Mouse (Mus musculus) gastrocnemius, adult 2 months (tissue): ENCODE measurements around the gene Dpep3. TPM values are rescaled to one million over a fixed set of nuclear protein-coding genes. Genes with fewer than 3 reads are reported as not detected.
"Not testable (repeated sequence)": the region's sequence is repeated elsewhere in the genome, so short reads cannot be mapped to it uniquely, and the experiment has no call there.

Experiments used
- DNase-seq: peaks from one replicate; pipeline ENCODE4 v3.0.0; 2022
- H3K27ac ChIP-seq: fragments of 200-600 bp; 2 replicates; pipeline ENCODE4 v1.8.1; 2022; ENCODE audit warnings: mild to moderate bottlenecking
- H3K4me3 ChIP-seq: fragments of 200-600 bp; 2 replicates; pipeline ENCODE4 v1.8.1; 2022; ENCODE audit warnings: mild to moderate bottlenecking, moderate library complexity
- CTCF ChIP-seq: fragments of 200-600 bp; IDR thresholded peaks from 2 replicates; pipeline ENCODE4 v1.8.1; 2022; ENCODE audit warnings: antibody characterized with exemption, mild to moderate bottlenecking, moderate library complexity
- intact Hi-C: fragments of 180-260 bp; cut with DNase I; formaldehyde crosslinking; loops from one replicate; pipeline ENCODE4 v1.15.1; 2025
- total RNA-seq, 2 experiments: library from RNA; stranded (reverse); gene quantifications; 2 replicates each; pipeline ENCODE4 v1.2.3; 2021

Gene Dpep3
- total RNA-seq, 2 experiments from 2014 or later = 0.17 TPM; not detected in 1

DNA sequence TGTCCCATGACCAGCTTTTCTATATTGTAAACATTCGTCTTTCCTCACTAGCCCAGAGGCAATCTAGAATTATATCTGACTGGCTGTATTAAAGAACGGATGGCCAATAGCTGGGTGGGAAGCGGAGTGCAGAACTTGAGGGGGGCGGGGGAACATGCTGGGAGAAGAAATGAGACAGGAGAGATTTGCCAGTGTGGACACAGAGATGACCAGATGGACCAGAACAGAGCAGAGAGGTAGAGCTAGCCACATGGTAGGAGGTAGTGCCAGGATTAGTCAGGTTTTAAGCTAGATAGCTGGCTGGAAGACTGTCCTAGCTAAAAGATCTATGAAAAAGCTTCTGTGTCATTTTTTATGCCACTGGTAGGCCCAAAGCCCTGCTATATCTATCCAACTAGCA, 22.7 kb upstream of the Dpep3 start:
- H3K4me3 ChIP-seq = no peak overlapping the region
- intact Hi-C loops = no loop called here
- TF ChIP-seq CTCF = no peak
- DNase-seq = no peak
- no peak overlapping the region for H3K27ac ChIP-seq

DNA sequence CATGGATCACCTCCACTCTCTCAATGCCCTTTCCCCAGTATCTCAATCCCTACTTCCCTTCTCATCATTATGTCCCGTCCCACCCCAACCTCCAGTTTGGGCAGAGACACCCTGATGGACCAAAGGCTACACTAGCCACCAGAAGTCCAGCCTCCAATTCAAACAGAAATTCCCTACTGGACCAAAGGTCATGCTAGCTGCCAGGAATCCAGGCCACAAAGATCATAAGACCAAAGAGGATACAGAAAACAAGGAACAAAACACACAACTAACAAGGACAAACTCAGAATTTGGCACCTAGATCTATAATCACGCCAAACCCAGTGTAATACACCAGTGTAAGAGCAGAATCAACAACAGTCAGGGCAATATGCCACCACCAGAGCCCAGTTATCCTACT, 19.7 kb upstream of the Dpep3 start:
- DNase-seq = no peak
- intact Hi-C loops = loop anchor here (10.0 kb wide), 1 partner anchor 116 kb away; no protein-coding TSS in a partner anchor
- Histone ChIP-seq H3K27ac (no peak overlapping the region), H3K4me3 (no peak overlapping the region)
- no peak for TF ChIP-seq CTCF

DNA sequence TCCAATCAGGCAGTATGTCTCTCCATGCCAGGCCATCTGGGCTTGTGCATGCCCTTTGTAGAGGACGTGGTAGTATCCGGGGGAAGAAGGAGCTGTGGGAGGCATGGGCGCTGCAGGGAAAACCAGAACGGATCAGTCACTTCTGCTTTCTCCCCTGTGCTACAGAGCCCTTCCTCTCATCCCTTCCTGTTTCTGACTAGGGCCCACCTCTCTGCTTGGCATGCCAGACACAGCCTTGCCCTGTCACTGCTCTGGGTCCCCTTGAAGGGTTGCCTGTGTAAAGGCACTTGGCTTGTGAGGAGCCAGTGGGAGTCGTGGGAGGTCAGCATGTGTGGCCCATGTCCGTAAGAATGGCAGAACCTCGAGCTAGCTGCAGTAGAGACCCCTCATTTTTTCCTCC, 17.1 kb upstream of the Dpep3 start:
- H3K4me3 ChIP-seq = no peak overlapping the region
- DNase-seq = no peak
- intact Hi-C loops = loop anchor here (10.0 kb wide), 1 partner anchor 118 kb away; no protein-coding TSS in a partner anchor
- H3K27ac ChIP-seq = no peak overlapping the region
- TF ChIP-seq CTCF = no peak

DNA sequence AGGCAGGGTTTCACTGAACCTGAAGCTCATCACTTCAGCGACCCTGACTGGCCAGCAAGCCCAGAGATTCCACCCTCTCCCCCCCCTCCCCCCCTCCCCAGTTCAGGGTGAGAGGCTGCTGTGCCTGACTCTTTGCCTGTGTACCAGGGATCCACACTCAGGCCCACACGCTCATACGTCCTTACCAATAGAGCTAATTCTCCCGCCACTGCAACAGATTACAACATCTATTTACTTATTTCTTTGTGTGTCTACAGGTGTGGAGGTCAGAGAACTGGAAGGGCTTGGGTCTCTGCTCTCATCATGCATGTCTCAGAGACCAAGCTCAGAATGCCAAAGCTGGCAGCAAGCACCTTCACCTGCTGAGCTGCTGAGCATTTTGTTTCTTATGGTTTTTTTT, 14.0 kb upstream of the Dpep3 start:
- no peak for DNase-seq
- H3K4me3 ChIP-seq = no peak overlapping the region
- no peak overlapping the region for H3K27ac ChIP-seq
- TF ChIP-seq CTCF = no peak
- intact Hi-C loops = loop anchor here (10.0 kb wide), 1 partner anchor 122 kb away; no protein-coding TSS in a partner anchor

DNA sequence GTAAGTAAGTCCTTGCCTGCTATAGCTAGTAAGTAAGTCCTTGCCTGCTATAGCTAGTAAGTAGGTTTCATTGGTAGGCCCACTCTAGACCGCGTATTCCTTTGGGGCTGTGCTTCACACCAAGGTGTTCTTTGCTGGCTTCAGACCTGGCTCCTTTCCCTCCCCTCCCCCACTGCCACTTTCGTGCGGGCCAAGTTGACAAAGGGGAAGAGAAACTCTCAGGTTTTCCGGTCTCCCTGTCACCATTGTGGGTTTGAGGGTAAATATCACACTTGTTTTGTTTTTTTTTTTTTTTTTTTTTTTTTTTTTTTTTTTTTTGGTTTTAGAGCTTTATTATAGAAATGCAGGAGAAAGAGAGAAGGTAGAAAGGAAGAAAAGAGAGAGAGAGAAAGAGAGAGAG, 13.3 kb upstream of the Dpep3 start:
- no peak for TF ChIP-seq CTCF
- DNase-seq = no peak
- Histone ChIP-seq H3K27ac (no peak overlapping the region), H3K4me3 (no peak overlapping the region)
- intact Hi-C loops = loop anchor here (10.0 kb wide), 1 partner anchor 122 kb away; no protein-coding TSS in a partner anchor

DNA sequence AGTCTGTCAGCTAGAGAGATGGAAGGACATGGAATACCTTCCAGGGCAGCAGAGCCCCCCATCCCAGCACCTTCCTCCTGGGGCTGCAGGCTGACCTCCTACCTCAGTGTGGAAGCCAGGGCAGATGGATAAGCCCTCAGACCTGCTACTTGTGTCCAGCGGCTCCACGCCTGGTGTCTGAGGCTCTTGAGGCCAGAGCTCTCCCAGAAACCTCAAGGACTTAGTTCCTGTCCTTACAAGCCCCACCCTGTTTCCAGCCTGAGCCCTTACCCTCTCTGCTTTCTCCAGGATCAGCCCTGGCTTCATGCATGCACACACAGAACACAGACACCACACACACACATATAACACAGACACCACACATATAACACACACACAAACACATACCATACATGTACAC, 12.3 kb upstream of the Dpep3 start:
- no peak for DNase-seq
- intact Hi-C loops = loop anchor here (1.0 to 10.0 kb wide), 2 partner anchors 31 to 123 kb away; no protein-coding TSS in a partner anchor
- Histone ChIP-seq H3K27ac (no peak overlapping the region), H3K4me3 (no peak overlapping the region)
- TF ChIP-seq CTCF = no peak

DNA sequence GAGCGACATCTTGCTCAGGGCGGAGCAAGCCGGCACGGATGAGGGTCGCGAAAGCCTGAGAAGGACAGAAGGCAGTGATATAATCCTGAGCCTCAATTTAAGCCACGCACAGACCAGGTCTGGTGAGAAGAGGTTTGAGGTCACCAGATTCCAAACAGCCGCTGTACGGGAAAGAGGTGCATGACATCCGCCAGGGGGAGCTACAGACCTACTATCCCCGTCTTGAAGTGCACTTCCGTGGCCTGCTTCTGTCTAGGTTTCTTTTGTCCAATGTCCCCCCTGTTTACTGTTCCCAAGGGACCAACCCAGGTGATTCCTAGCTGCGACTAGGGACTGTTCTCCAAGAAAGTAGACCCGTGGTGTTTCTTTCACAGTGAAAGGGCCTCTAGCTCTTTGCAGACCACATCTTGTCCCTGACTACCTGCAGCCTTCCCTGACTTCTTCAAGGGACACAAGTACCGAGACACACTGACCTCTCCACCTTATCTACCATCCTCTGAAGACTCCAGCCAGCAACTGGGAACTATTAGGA, 11.7 kb upstream of the Dpep3 start, which contains the start of gene Dus2:
Gene Dus2 (plus strand): TSS at position 482 of the 532 bp plus-strand sequence.
- TF ChIP-seq CTCF = peak; percentile 94
- Histone ChIP-seq H3K27ac (peak within 1 kb of the TSS; percentile 62; the same call in 1 of the 2 replicates), H3K4me3 (peak within 1 kb of the TSS; percentile 38; the same call in 1 of the 2 replicates)
- intact Hi-C loops = loop anchor here (1.0 to 10.0 kb wide), 2 partner anchors 31 to 124 kb away; no protein-coding TSS in a partner anchor
- peak; percentile 86 for DNase-seq

DNA sequence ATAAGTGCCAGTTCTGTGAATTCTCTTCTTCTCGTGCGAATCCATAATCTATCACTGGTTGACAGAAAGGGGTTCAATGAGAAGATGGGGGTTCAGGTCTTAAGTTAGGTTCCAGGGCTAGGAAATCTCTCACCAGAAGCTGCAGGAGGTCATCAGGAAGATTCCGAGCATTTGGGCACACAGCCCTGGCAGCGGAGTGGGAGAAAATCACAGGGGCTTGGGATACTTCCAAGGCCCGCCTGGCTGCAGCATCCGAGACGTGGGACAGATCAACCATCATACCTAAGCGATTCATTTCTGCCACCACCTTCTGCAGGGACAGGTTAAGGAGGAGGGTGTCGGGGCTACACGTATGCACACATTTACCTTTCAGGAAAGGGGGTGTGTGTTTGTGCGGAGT, 9.3 kb upstream of the Dpep3 start:
- Histone ChIP-seq H3K27ac (no peak overlapping the region), H3K4me3 (no peak overlapping the region)
- TF ChIP-seq CTCF = no peak
- intact Hi-C loops = no loop called here
- no peak for DNase-seq

DNA sequence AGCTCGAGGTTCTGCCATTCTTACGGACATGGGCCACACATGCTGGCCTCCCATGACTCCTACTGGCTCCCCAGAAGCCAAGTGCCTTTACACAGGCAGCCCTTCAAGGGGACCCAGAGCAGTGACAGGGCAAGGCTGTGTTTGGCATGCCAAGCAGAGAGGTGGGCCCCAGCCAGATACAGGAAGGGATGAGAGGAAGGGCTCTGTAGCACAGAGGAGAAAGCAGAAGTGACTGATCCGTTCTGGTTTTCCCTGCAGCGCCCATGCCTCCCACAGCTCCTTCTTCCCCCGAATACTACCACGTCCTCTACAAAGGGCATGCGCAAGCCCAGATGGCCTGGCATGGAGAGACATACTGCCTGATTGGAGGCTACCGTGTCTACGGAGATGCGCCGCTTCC, 4.2 kb upstream of the Dpep3 start:
- intact Hi-C loops = not testable (repeated sequence)

DNA sequence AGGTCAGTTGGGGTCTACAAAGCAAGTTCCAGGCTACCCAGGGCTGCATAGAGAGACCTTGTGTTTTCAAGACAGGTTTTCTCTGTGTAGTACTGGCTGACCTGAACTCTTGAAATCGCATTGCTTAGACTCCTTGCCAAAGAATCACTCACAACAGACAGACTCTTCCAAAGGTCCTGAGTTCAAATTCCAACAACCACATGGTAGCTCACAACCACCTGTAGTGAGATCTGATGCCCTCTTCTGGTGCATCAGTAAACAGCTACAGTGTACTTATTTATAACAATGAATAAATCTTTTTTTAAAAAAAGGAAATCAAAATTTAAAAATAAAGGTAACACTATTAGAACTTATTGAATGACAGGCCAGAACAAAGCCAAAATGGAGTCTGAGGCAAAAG, 1.9 kb upstream of the Dpep3 start:
- no peak for DNase-seq
- Histone ChIP-seq H3K27ac (no peak overlapping the region), H3K4me3 (no peak overlapping the region)
- peak; percentile 36; the same call in 1 of the 2 replicates for TF ChIP-seq CTCF
- intact Hi-C loops = no loop called here

More for the DNA sequence above, 4.2 kb upstream of the Dpep3 start:
- H3K4me3 ChIP-seq, H3K27ac ChIP-seq, DNase-seq: not testable (repeated sequence)

DNA sequence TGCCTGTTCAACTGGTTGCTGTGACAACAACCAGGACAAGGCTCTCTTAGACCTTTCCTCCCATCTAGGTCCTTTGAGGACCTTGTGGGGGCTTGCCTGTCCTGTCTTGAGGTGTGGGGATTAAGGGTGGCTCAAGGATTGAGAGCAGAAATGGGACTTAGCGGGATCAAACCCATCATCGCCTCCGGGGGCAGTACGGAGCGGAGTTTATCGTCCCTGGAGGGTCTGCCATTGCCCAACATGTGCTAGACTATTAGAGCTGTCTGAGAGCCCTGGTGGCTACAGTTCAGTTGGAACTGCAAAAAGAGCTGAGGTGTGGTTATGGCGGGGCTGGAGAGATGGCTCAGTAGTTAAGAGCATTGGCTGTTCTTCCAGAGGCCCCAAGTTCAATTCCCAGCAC, 3.9 kb downstream of the Dpep3 start:
- intact Hi-C loops = no loop called here
- Histone ChIP-seq H3K4me3 (no peak overlapping the region), H3K27ac (no peak overlapping the region)
- DNase-seq = no peak
- TF ChIP-seq CTCF = no peak

DNA sequence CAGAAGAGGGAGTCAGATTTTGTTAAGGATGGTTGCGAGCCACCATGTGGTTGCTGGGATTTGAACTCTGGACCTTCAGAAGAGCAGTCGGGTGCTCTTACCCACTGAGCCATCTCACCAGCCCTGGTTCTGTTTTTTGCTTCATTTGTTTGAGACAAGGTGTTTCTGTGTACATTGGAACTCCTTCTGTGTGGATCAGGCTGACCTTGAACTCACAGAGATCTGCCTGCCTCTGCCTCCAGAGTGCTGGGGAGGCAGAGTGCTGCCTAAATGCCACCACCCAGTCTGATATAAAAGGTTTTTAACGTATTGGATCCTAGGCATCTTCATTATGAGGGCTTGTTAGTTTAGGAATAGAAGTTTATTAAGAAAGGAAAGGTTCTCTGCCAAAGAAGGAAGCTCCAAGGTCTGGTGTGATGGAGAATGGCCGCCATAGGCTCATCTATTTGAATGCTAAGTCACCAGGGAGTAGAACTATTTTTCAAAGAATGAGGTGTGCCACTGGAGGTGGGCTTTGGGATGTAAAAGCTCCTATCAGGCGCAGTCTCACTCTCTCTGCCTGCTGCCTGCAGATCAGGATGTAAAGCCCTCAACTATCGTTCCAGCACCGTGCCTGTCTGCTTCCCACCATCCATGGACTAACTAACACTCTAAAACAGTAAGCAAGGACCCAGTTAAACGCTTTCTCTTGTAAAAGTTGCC, 8.1 kb downstream of the Dpep3 start:
- DNase-seq = no peak
- TF ChIP-seq CTCF = no peak
- no peak overlapping the region for H3K4me3 ChIP-seq
- no peak overlapping the region for H3K27ac ChIP-seq
- intact Hi-C loops = no loop called here

DNA sequence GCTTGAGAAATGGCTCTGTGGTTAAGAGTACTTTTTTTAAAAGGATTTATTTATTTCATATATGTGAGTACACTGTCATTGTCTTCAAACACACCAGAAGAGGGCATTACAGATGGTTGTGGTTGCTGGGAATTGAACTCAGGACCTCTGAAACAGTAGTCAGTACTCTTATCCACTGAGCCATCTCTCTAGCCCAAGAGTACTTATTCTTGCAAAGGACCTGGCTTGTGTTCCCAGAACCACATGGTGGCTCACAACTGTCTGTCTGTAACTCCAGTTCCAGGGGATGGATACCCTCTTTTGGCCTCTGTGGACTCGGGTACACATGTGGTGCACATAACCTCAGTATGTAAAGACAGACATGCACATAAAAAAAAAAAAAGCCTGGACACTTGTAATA, 9.9 kb downstream of the Dpep3 start:
- H3K27ac ChIP-seq = no peak overlapping the region
- no peak for TF ChIP-seq CTCF
- intact Hi-C loops = no loop called here
- H3K4me3 ChIP-seq = no peak overlapping the region
- no peak for DNase-seq
